Mouse (Mus musculus): ENCODE results near the gene Ppcdc. TPM values are rescaled to one million over a fixed set of nuclear protein-coding genes. Genes with fewer than 3 reads are reported as not detected.

The Ppcdc gene
- polyA plus RNA-seq, 1 experiment from 2014 or later, result 11.5 TPM

DNA sequence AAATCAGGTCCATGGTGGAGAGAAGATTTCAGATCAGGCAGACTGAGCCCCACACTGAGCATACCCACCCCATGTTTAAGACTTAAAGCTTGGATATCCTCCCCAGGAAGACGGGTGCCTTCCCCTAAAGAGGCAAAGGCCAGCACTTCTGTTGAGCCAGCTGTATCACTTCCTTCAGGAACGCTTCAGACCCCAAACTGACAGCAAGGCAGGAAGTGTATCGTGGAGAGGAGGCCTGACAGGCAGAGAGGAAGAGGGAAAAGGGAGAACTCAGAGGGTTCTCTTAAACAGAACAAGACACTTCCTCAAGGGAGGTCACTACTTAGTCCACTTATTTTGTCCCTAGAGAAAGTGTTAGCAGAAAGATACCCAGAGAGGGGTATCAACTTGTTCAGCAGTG lies 26.2 kb upstream of the Ppcdc start:
- Histone ChIP-seq H3K27ac (ENCODE audit: low read depth) (no peak overlapping the region), H3K27me3 (ENCODE audit: insufficient read depth, low read length) (no peaks in the 10 kb centered on the region; the same call in 1 of the 2 replicates), H3K9ac (replicated peaks) (no peak overlapping the region), H3K4me2 (ENCODE audit: low read depth, low read length) (no peak overlapping the region), H3K4me3 (ENCODE audit: low read depth, low read length) (no peak overlapping the region), H3K9me3 (ENCODE audit: low read length) (no peaks in the 10 kb centered on the region), H3K4me1 (ENCODE audit: insufficient read depth) (peaks cover 10% of the 10 kb centered on the region), H3K36me3 (replicated peaks; ENCODE audit: insufficient read depth, low read length) (no peaks in the 10 kb centered on the region)
- ATAC-seq, result no peak
- no peak for DNase-seq
- WGBS (ENCODE audit: insufficient replicate concordance), result 11% methylated on average over 3 of the region's 3 CpGs
- TF ChIP-seq CTCF (IDR thresholded peaks at IDR 0.05; ENCODE audit: low read depth) (no peak), EP300 (IDR thresholded peaks at IDR 0.05; ENCODE audit: low read depth) (no peak)

DNA sequence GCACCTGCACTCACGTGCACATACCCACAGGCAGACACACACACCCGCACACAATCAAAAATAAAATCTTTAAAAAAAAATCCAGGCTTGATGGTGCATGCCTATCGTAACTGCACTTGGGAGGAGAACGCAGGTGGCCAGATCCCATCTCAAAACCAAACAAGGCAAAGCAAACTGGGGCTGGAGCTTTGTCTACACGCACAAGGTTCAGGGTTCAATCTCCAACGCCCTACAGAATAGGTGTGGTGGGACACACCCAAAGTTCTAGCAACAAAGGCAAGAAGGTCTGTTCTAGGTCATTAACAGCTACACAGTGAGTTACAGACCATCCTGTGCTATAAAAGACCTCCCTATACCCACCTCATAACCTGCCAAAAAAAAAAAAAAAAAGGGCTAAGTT lies 22.9 kb upstream of the Ppcdc start:
- Histone ChIP-seq H3K9me3 (ENCODE audit: low read length) (no peaks in the 10 kb centered on the region), H3K27ac (ENCODE audit: low read depth) (no peak overlapping the region), H3K4me3 (ENCODE audit: low read depth, low read length) (no peak overlapping the region), H3K27me3 (ENCODE audit: insufficient read depth, low read length) (no peaks in the 10 kb centered on the region; the same call in 1 of the 2 replicates), H3K36me3 (replicated peaks; ENCODE audit: insufficient read depth, low read length) (no peaks in the 10 kb centered on the region), H3K4me1 (ENCODE audit: insufficient read depth) (peaks cover 10% of the 10 kb centered on the region), H3K9ac (replicated peaks) (no peak overlapping the region), H3K4me2 (ENCODE audit: low read depth, low read length) (no peak overlapping the region)
- 57% methylated on average over 6 of the region's 6 CpGs for WGBS (ENCODE audit: insufficient replicate concordance)
- TF ChIP-seq CTCF (IDR thresholded peaks at IDR 0.05; ENCODE audit: low read depth) (no peak), EP300 (IDR thresholded peaks at IDR 0.05; ENCODE audit: low read depth) (no peak)
- DNase-seq, result no peak
- no peak for ATAC-seq

DNA sequence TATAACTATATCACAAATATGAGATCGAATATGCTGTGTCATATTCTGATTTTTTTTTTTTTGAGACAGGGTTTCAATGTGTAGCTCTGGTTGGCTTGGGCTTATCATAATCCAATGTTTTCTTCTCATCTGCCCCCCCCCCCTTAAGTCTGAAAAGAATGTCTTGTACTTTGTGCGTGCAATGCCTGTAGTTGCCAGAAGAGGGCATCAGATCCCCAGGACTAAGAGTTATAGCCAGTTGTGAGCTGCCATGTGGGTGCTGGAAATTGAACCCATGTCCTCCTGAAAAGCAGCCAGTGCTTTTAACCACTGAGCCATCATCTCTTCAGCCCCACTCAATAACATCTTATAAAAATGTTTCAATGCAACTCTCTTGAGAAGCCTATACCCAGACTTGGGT lies 19.8 kb upstream of the Ppcdc start:
- no peaks in the 10 kb centered on the region for H3K9me3 ChIP-seq (ENCODE audit: low read length)
- no peaks in the 10 kb centered on the region for H3K36me3 ChIP-seq (replicated peaks; ENCODE audit: insufficient read depth, low read length)
- no peak overlapping the region for H3K27ac ChIP-seq (ENCODE audit: low read depth)
- 0 out of 2 replicates have a peak, but pooled peaks cover 2% of the 10 kb centered on the region for H3K4me1 ChIP-seq (ENCODE audit: insufficient read depth)
- no peak overlapping the region for H3K4me3 ChIP-seq (ENCODE audit: low read depth, low read length)
- ATAC-seq (no peak), DNase-seq (no peak)
- WGBS (ENCODE audit: insufficient replicate concordance), result 97% methylated on average over 2 of the region's 2 CpGs
- H3K4me2 ChIP-seq (ENCODE audit: low read depth, low read length), result no peak overlapping the region
- H3K27me3 ChIP-seq (ENCODE audit: insufficient read depth, low read length), result no peaks in the 10 kb centered on the region
- H3K9ac ChIP-seq (replicated peaks), result no peak overlapping the region
- TF ChIP-seq EP300 (IDR thresholded peaks at IDR 0.05; ENCODE audit: low read depth), result no peak
- TF ChIP-seq CTCF (IDR thresholded peaks at IDR 0.05; ENCODE audit: low read depth), result peak; percentile 51

DNA sequence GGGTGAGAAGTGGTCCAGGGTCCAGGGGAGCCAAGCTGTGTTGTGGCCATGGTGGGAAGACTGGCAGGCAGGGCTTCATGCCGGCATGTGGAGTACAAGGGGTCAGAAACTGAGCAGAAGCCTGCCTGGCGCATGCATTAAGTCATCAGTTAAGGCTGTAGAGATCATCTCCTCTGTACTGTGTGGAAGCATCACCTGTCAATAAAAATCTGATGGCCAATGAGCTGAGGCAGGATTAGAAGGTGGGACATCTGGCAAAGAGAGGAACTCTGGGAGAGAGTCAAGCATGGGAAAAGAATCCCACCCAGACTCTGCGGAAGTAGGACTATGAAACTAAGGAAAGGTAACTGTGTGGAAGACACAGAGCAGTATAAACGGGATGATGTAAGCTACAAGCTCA lies 13.6 kb upstream of the Ppcdc start:
- no peaks in the 10 kb centered on the region for H3K27me3 ChIP-seq (ENCODE audit: insufficient read depth, low read length)
- no peak overlapping the region for H3K4me3 ChIP-seq (ENCODE audit: low read depth, low read length)
- DNase-seq, result no peak
- TF ChIP-seq EP300 (IDR thresholded peaks at IDR 0.05; ENCODE audit: low read depth), result no peak
- TF ChIP-seq CTCF (IDR thresholded peaks at IDR 0.05; ENCODE audit: low read depth), result no peak
- H3K36me3 ChIP-seq (replicated peaks; ENCODE audit: insufficient read depth, low read length), result no peaks in the 10 kb centered on the region
- H3K4me2 ChIP-seq (ENCODE audit: low read depth, low read length), result no peak overlapping the region
- WGBS (ENCODE audit: insufficient replicate concordance), result 82% methylated on average over 4 of the region's 4 CpGs
- no peak overlapping the region for H3K27ac ChIP-seq (ENCODE audit: low read depth)
- ATAC-seq, result no peak
- H3K9me3 ChIP-seq (ENCODE audit: low read length), result no peaks in the 10 kb centered on the region
- no peaks in the 10 kb centered on the region for H3K4me1 ChIP-seq (ENCODE audit: insufficient read depth)
- H3K9ac ChIP-seq (replicated peaks), result no peak overlapping the region

DNA sequence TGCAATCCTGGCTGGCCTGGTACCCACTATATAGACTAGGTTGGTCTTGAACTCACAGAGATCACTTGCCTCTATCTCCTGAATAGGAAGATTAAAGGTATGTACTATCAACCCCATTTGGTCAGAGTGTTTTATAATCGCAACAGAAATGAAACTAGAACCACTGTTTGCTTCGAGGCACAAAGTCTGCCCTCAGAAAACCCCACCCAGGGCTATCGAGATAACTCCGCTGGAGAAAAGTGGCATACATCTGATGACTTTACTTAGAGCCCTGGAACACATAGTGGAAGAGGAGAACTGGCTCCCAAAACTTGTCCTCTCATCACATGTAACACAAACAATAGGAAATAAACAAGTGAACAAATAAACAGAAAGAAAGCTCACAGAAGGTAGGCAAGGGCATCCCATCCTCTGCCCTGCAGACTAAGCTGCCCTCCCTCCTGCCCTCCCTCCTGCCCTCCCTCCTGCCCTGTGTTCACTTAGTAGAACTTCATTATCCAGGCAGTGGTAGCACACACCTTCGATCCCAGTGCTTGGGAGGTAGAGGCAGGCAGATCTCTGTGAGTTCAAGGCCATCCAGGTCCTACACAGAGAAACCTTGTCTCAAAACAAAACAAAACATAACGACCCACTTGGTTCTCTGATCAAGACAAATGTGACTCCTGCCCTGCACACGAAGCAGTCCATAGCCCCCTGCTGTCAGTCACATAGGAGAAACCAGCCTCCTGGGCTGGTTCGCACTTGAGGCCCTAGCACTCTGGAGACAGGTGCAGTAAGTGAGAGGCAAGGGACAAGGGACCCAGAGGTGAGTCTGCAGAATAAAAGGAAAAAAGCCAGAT lies 12.9 kb upstream of the Ppcdc start:
- WGBS (ENCODE audit: insufficient replicate concordance), result 73% methylated on average over 8 of the region's 8 CpGs
- ATAC-seq, result no peak

DNA sequence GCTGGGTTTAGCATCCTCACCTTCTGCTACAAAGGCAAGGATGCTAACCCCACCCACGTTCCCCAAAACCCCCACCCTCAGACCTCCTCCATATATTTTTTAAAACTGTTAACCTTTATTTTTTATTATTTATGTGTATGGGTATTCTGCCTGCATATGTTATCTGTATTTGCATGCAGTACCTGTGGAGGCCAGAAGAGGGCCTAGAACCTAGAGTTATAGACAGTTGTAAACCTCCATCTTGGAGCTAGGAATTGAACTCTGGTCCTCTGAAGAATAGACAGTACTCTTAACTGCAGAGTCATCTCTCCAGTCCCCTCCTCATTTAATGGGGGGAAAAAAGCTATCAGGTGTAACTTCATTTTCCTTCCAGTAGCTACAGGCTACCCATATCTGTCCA lies 9.8 kb upstream of the Ppcdc start:
- TF ChIP-seq EP300 (IDR thresholded peaks at IDR 0.05; ENCODE audit: low read depth) (no peak), CTCF (IDR thresholded peaks at IDR 0.05; ENCODE audit: low read depth) (peak; percentile 64)
- WGBS (ENCODE audit: insufficient replicate concordance), result 54% methylated on average over 1 of the region's 1 CpGs
- 0 out of 2 replicates have a peak, but pooled peaks cover 5% of the 10 kb centered on the region for H3K36me3 ChIP-seq (replicated peaks; ENCODE audit: insufficient read depth, low read length)
- no peak for ATAC-seq
- H3K4me3 ChIP-seq (ENCODE audit: low read depth, low read length), result no peak overlapping the region
- no peak overlapping the region for H3K27ac ChIP-seq (ENCODE audit: low read depth)
- no peaks in the 10 kb centered on the region for H3K9me3 ChIP-seq (ENCODE audit: low read length)
- no peaks in the 10 kb centered on the region for H3K4me1 ChIP-seq (ENCODE audit: insufficient read depth)
- H3K4me2 ChIP-seq (ENCODE audit: low read depth, low read length), result no peak overlapping the region
- H3K27me3 ChIP-seq (ENCODE audit: insufficient read depth, low read length), result no peaks in the 10 kb centered on the region
- no peak overlapping the region for H3K9ac ChIP-seq (replicated peaks)
- no peak for DNase-seq

More for the DNA sequence above, 12.9 kb upstream of the Ppcdc start:
- TF ChIP-seq CTCF (IDR thresholded peaks at IDR 0.05; ENCODE audit: low read depth), result no peak
- TF ChIP-seq EP300 (IDR thresholded peaks at IDR 0.05; ENCODE audit: low read depth), result no peak
- Histone ChIP-seq H3K4me3 (ENCODE audit: low read depth, low read length) (no peak overlapping the region), H3K4me2 (ENCODE audit: low read depth, low read length) (no peak overlapping the region), H3K9ac (replicated peaks) (no peak overlapping the region), H3K27ac (ENCODE audit: low read depth) (no peak overlapping the region), H3K36me3 (replicated peaks; ENCODE audit: insufficient read depth, low read length) (no peaks in the 10 kb centered on the region), H3K9me3 (ENCODE audit: low read length) (no peaks in the 10 kb centered on the region), H3K27me3 (ENCODE audit: insufficient read depth, low read length) (no peaks in the 10 kb centered on the region), H3K4me1 (ENCODE audit: insufficient read depth) (no peaks in the 10 kb centered on the region)
- DNase-seq, result no peak
